In genomic region chr17:5217852-5218845, GRCm38 (mm10) we compare ENCODE assay signal across 12 mouse cellular contexts.
DNase-seq lines count a peak whose midpoint lies in the region; ATAC-seq and TF ChIP-seq lines count a peak whose summit lies in the region.
"Had no signal": no experiment of that assay in that cellular context is flagged by ENCODE, and none has a peak within 500 bp of the region (broad histone marks: within the 10 kb centered on the region; RNA-seq: fewer than 3 reads in every experiment).

No protein-coding gene starts in this region.

- no peak for TF ChIP-seq EP300 in liver, embryonic 14.5 days (IDR thresholded peaks at IDR 0.05; ENCODE audit: low read depth)

- no peak overlapping the region for H3K4me3 ChIP-seq in forebrain, embryonic 13.5 days
- H3K4me3 ChIP-seq in forebrain, embryonic 11.5 days (ENCODE audit: low read depth, low read length): no peak overlapping the region
- H3K4me3 ChIP-seq in limb, embryonic 11.5 days (ENCODE audit: low read depth, low read length): no peak overlapping the region
- no peak overlapping the region for H3K4me3 ChIP-seq in limb, embryonic 10.5 days
- no peak overlapping the region for H3K4me3 ChIP-seq in liver, embryonic 14.5 days (ENCODE audit: insufficient read depth in 1 of 2, low read depth in 2 of 2, low read length in 2 of 2)
- H3K4me3 ChIP-seq: lung, embryonic 15.5 days; neural tube, embryonic 12.5 days had no signal

- H3K36me3 ChIP-seq in forebrain, embryonic 13.5 days (ENCODE audit: poor library complexity, severe bottlenecking): no peaks in the 10 kb centered on the region
- H3K36me3 ChIP-seq in forebrain, embryonic 11.5 days (ENCODE audit: control insufficient read depth, insufficient read depth, low read length): no peaks in the 10 kb centered on the region
- no peaks in the 10 kb centered on the region for H3K36me3 ChIP-seq in limb, embryonic 11.5 days (ENCODE audit: control insufficient read depth, insufficient read depth, low read length)
- no peaks in the 10 kb centered on the region for H3K36me3 ChIP-seq in limb, embryonic 10.5 days
- H3K36me3 ChIP-seq in liver, embryonic 14.5 days (replicated peaks; ENCODE audit: control insufficient read depth, insufficient read depth, low read depth): no peaks in the 10 kb centered on the region
- H3K36me3 ChIP-seq: lung, embryonic 15.5 days; neural tube, embryonic 12.5 days had no signal

- 44% methylated on average over 9 of the region's 9 CpGs for WGBS in forebrain, embryonic 13.5 days
- WGBS in forebrain, embryonic 11.5 days: 75% methylated on average over 9 of the region's 9 CpGs
- 62% methylated on average over 9 of the region's 9 CpGs for WGBS in limb, embryonic 11.5 days
- 70% methylated on average over 9 of the region's 9 CpGs for WGBS in limb, embryonic 10.5 days
- 63% methylated on average over 9 of the region's 9 CpGs for WGBS in liver, embryonic 14.5 days (ENCODE audit: insufficient replicate concordance)

- peak; percentile 48; the same call in 1 of the 2 replicates for ATAC-seq in forebrain, embryonic 13.5 days
- ATAC-seq in forebrain, embryonic 11.5 days (replicated peaks; ENCODE audit: low FRiP score): no peak
- ATAC-seq in limb, embryonic 11.5 days (ENCODE audit: insufficient number of reproducible peaks, low FRiP score, low TSS enrichment, low read depth): no peak
- no peak for ATAC-seq in liver, embryonic 14.5 days (ENCODE audit: insufficient read depth)
- ATAC-seq: activated CD4-positive, CD25-positive, alpha-beta regulatory T cell, adult 4 months had no signal

- DNase-seq in forebrain, embryonic 11.5 days (ENCODE audit: low spot score): no peak
- DNase-seq in limb, embryonic 11.5 days (ENCODE audit: low spot score): peak; percentile 46
- no peak for DNase-seq in limb, embryonic 10.5 days (ENCODE audit: low spot score)
- peak; percentile 78 for DNase-seq in Muller cell, postnatal 12 days (ENCODE audit: inconsistent ontology term)
- no peak for DNase-seq in liver, embryonic 14.5 days (ENCODE audit: low read depth in 3 of 3, low spot score in 3 of 3)
- DNase-seq in gastrocnemius, adult 18-20 months (ENCODE audit: low spot score): no peak
- no peak for DNase-seq in gastrocnemius, postnatal 4 days (ENCODE audit: low spot score in 2 of 2)
- DNase-seq: cerebellum, postnatal 36 days had no signal

- H3K9me3 ChIP-seq in forebrain, embryonic 13.5 days (replicated peaks): no peaks in the 10 kb centered on the region
- no peaks in the 10 kb centered on the region for H3K9me3 ChIP-seq in forebrain, embryonic 11.5 days (ENCODE audit: control insufficient read depth, low read length)
- no peaks in the 10 kb centered on the region for H3K9me3 ChIP-seq in limb, embryonic 11.5 days (ENCODE audit: control insufficient read depth, low read length)
- no peaks in the 10 kb centered on the region for H3K9me3 ChIP-seq in limb, embryonic 10.5 days (replicated peaks)
- no peaks in the 10 kb centered on the region for H3K9me3 ChIP-seq in liver, embryonic 14.5 days (ENCODE audit: control insufficient read depth, low read length)
- H3K9me3 ChIP-seq: lung, embryonic 15.5 days; neural tube, embryonic 12.5 days had no signal

- peaks cover 78% of the 10 kb centered on the region for H3K4me1 ChIP-seq in forebrain, embryonic 13.5 days
- no peaks in the 10 kb centered on the region; the same call in 1 of the 2 replicates for H3K4me1 ChIP-seq in forebrain, embryonic 11.5 days (replicated peaks; ENCODE audit: control insufficient read depth, insufficient read depth, low read length)
- peaks cover 50% of the 10 kb centered on the region for H3K4me1 ChIP-seq in limb, embryonic 11.5 days (ENCODE audit: control insufficient read depth, insufficient read depth, low read length)
- H3K4me1 ChIP-seq in limb, embryonic 10.5 days: peaks cover 73% of the 10 kb centered on the region
- peaks cover 0 to 14% of the 10 kb centered on the region in 2 experiments; a peak in 2 of 4 replicates for H3K4me1 ChIP-seq in liver, embryonic 14.5 days (replicated peaks; ENCODE audit: control insufficient read depth in 2 of 2, insufficient read depth in 2 of 2, low read length in 1 of 2)

- H3K9ac ChIP-seq in forebrain, embryonic 13.5 days: no peak overlapping the region
- H3K9ac ChIP-seq in forebrain, embryonic 11.5 days (ENCODE audit: low read length): no peak overlapping the region
- no peak overlapping the region for H3K9ac ChIP-seq in limb, embryonic 11.5 days (ENCODE audit: low read length)
- H3K9ac ChIP-seq in liver, embryonic 14.5 days (replicated peaks): no peak overlapping the region
- H3K9ac ChIP-seq: lung, embryonic 15.5 days; neural tube, embryonic 12.5 days had no signal

- H3K27me3 ChIP-seq in forebrain, embryonic 13.5 days: no peaks in the 10 kb centered on the region
- no peaks in the 10 kb centered on the region for H3K27me3 ChIP-seq in forebrain, embryonic 11.5 days (ENCODE audit: control insufficient read depth, insufficient read depth, low read length)
- no peaks in the 10 kb centered on the region for H3K27me3 ChIP-seq in limb, embryonic 11.5 days (ENCODE audit: control insufficient read depth, insufficient read depth, low read length)
- H3K27me3 ChIP-seq in limb, embryonic 10.5 days (ENCODE audit: low read depth, poor library complexity, severe bottlenecking): no peaks in the 10 kb centered on the region
- H3K27me3 ChIP-seq in liver, embryonic 14.5 days (ENCODE audit: control insufficient read depth, insufficient read depth, low read length): no peaks in the 10 kb centered on the region
- H3K27me3 ChIP-seq: lung, embryonic 15.5 days; neural tube, embryonic 12.5 days had no signal

- peak; percentile 48 for TF ChIP-seq CTCF in liver, embryonic 14.5 days (IDR thresholded peaks at IDR 0.05; ENCODE audit: low read depth)

- H3K27ac ChIP-seq in forebrain, embryonic 13.5 days: no peak overlapping the region
- H3K27ac ChIP-seq in forebrain, embryonic 11.5 days (ENCODE audit: low read depth, low read length): no peak overlapping the region
- no peak overlapping the region for H3K27ac ChIP-seq in limb, embryonic 11.5 days (replicated peaks; ENCODE audit: low read depth, low read length)
- H3K27ac ChIP-seq in limb, embryonic 10.5 days: no peak overlapping the region
- no peak overlapping the region for H3K27ac ChIP-seq in liver, embryonic 14.5 days
- H3K27ac ChIP-seq: lung, embryonic 15.5 days; neural tube, embryonic 12.5 days had no signal

- H3K4me2 ChIP-seq in forebrain, embryonic 13.5 days: no peak overlapping the region
- H3K4me2 ChIP-seq in forebrain, embryonic 11.5 days (ENCODE audit: low read depth, low read length, severe bottlenecking): no peak overlapping the region
- no peak overlapping the region for H3K4me2 ChIP-seq in limb, embryonic 11.5 days (ENCODE audit: low read depth, severe bottlenecking)
- no peak overlapping the region for H3K4me2 ChIP-seq in liver, embryonic 14.5 days (ENCODE audit: low read depth)
- H3K4me2 ChIP-seq: lung, embryonic 15.5 days; neural tube, embryonic 12.5 days had no signal

Comparison
In these comparisons a context has a peak if more than half of its experiments do, and no peak if none do; other contexts are left out.
1. DNase-seq: peak in limb, embryonic 11.5 days (single experiment) and Muller cell, postnatal 12 days (single experiment); none in forebrain, embryonic 11.5 days (single experiment), limb, embryonic 10.5 days (single experiment), liver, embryonic 14.5 days (0 of 3), gastrocnemius, adult 18-20 months (single experiment) and gastrocnemius, postnatal 4 days (0 of 2).